Mouse (Mus musculus) liver, postnatal 0 days (tissue): Measurements from ENCODE around the gene Gtf2ird2.

Experiments
- CTCF ChIP-seq: sonication (generic); IDR thresholded peaks from 2 replicates; pipeline ENCODE4 v1.5.1; 2016; ENCODE audit warnings: antibody characterized with exemption, low read depth
- EP300 ChIP-seq: IDR thresholded peaks from 2 replicates; pipeline ENCODE4 v1.6.1; 2016; ENCODE audit warnings: antibody characterized with exemption, low read depth, mild to moderate bottlenecking

GRCm38 (mm10) chr5:134244890-134245289 lies 61.1 kb downstream of the Gtf2ird2 start:
- TF ChIP-seq CTCF (no peak), EP300 (no peak)
